Mouse (Mus musculus): ENCODE measurements around the gene Acot3.
"Not testable (repeated sequence)": the region's sequence is repeated elsewhere in the genome, so short reads cannot be mapped to it uniquely, and the experiment has no call there.

Acot3 gene

GRCm38 (mm10) chr12:84051937-84052474, at the start of gene Acot3:
Acot3 (plus strand) TSS chr12:84052144.
- DNase-seq (ENCODE audit: low read depth), result peak; percentile 46

DNA sequence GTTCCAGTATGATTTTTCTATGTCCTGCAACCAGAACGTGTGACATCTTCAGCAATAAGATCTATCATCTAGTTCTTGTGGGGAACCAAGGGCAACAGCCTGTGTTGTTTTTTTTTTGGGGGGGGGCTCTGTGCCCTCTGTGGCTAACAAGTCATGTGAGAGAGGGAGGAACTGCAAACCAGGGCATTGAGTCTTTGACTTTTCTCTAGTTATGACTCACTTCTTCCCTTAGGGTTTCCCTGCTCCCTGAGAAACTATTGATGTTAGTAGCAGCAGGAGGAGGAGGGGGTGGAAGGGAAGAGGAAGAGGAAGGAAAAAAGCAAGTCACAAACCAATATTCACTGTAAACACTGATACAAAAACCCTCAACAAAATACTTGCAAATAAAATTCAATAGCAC, 48.1 kb upstream of the Acot3 start:
- DNase-seq (ENCODE audit: low read depth), result peak; percentile 74

DNA sequence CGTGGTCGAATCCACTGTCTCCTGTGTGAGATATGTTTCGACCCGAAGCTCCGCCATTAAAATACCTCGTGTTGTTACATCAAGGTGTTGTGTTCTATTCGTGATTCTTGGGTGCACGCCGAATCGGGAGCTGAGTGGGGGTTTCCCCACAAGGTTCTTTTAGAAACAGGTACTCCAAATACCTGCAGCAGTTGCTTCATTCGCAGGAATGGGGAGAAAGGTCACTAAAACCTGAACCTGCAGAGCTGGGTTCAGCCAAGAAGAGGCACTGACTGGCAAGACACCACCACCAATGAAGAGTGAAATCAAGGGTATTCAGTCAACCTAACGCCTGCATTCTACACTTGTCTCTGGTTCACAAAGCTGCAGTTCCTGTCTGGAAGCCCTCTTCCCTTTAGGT, 43.7 kb upstream of the Acot3 start:
- DNase-seq (ENCODE audit: low read depth), result no peak

GRCm38 (mm10) chr12:84008729-84009128, 43.2 kb upstream of the Acot3 start:
- no peak for DNase-seq (ENCODE audit: low read depth)

DNA sequence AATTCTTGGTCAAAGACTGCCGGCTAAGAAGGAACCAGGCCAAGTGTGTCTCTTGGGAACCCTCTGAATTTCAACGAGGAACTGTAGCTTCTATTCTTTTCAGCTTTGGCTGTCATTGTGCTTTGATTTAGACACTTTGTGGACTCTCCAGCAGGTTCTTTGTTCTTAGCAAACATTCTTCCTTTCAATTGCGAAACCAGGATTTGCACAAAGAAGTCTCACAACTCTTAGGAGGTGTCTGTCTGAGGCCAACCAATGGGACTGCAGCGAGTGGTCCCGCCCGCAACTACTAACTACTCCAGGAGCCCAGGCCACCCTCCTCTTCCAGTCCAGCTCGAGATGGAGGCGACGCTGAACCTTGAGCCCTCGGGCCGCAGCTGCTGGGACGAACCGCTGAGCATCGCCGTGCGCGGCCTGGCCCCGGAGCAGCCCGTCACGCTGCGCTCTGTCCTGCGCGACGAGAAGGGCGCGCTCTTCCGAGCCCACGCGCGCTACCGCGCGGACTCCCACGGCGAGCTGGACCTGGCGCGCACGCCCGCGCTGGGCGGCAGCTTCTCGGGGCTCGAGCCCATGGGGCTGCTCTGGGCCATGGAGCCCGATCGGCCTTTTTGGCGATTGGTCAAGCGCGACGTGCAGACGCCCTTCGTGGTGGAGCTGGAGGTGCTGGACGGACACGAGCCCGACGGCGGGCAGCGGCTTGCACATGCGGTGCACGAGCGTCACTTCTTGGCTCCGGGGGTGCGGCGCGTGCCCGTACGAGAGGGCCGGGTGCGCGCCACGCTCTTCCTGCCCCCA, 42.6 kb upstream of the Acot3 start, which contains the start of gene Acot1:
Gene Acot1 (plus strand): TSS at position 320 of the 795 bp plus-strand sequence.
- DNase-seq (ENCODE audit: low read depth), result not testable (repeated sequence)

DNA sequence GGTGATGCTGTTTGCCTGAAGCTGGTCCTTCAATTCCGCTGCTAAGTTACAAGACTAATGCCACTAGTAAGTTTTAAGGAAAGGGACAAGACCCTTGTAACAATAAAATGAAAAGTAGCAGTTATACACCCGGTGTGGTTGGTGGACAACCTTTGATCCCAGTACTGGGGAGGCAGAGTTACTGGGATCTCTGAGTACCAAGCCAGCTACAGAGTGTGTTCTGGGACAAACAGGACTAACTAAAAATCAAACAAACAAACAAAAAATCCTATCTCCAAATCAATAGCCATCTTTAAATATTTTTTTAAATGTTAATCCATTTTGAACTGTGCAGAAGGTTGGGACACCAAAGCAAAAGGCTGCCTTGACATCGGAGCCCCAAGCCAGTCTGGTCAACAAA, 41.7 kb upstream of the Acot3 start:
- DNase-seq (ENCODE audit: low read depth), result no peak

- no peak for DNase-seq (ENCODE audit: low read depth)
Measured at GRCm38 (mm10) chr12:84011251-84012040, 40.5 kb upstream of the Acot3 start.

- no peak for DNase-seq (ENCODE audit: low read depth)
Measured at GRCm38 (mm10) chr12:84013130-84013529, 38.8 kb upstream of the Acot3 start.

GRCm38 (mm10) chr12:84013701-84014100, 38.2 kb upstream of the Acot3 start:
- DNase-seq (ENCODE audit: low read depth), result no peak

DNA sequence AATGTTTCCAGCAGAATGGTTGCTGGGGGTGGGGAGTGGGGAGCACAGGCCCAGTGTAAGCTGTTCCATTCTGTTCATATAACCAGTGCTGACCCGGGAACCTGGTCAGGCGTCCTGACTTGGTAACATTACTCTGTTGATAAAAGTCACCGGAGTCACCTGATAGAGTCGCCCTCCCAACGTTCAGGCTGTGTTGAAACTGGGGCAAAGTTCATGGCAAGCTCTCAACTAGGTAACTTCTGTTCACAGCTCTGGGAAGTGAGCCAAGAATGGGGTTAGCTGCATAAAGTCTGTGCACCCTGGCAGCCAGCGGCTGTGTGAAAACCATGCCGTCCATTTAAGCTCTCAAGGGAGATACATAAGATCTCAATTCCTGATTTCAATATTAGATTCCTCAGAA, 31.4 kb upstream of the Acot3 start:
- DNase-seq (ENCODE audit: low read depth), result peak; percentile 95

DNA sequence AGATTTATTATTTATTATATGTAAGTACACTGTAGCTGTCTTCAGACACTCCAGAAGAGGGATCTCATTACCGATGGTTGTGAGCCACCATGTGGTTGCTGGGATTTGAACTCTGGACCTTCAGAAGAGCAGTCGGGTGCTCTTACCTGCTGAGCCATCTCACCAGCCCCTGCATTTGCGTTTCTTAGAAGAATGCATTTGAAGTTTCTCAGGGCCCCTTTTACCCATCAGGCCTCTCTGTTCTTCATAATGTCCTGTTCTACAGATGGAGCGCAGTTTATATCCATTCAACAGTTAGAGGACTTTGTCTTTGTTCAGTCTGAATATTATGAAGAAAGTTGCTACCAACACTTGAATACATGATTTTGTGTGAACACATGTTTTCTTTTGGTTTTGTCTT, 29.7 kb upstream of the Acot3 start:
- not testable (repeated sequence) for DNase-seq (ENCODE audit: low read depth)

DNA sequence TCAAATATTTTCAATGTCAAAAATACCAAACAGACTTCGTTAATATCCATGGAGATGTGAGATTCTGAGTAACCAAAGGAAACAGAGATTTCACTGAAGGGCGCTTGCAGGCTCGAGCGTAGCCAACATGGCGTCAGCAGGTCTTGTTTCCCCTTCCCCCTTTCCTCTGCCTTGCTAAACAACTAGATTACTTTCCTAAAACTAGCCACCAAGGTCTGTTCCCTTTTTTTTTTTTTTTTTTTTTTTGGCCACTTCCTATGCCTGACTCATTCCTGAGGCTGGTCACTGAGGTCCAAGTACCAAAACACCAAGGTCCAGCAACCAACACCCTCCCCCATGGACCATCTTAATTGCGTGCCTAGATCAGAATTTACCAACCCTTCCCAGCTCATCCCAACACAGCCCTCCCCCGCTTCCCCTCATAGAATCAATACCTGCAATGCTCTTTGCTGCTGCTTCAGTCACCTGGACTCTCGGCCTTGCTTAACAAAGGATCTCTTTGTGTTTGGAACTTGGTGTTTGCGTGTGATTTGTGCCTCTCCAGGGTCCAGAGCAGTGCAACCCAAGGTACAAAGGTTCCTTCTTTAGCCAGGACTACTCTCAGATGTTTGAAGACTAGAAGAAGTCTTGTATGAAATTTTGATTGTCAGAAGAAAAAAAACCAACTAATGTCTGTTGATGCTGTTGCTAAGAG, 28.7 kb upstream of the Acot3 start:
- DNase-seq (ENCODE audit: low read depth), result peak; percentile 82

- DNase-seq (ENCODE audit: low read depth), result no peak
Measured at GRCm38 (mm10) chr12:84025888-84026287, 26.1 kb upstream of the Acot3 start.

DNA sequence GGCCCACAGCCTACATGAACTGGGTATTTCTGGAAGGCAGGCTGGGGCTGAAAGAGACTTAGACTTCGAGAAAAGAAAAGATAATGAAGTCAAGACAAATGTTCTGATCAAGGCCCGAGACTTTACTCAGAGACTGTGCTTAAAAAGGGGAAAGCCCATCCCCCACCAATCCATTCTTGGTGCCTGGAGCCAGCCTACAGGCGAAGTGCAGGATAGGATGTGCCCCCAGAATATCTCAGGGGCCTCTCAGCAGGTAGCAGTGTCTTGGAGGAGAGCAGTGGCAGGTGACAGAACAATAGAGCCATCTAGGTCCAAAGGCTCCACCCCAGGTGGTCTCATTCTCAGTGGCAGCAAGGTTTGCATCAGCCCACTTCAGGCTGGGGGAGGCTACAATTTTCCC, 23.6 kb upstream of the Acot3 start:
- not testable (repeated sequence) for DNase-seq (ENCODE audit: low read depth)

DNA sequence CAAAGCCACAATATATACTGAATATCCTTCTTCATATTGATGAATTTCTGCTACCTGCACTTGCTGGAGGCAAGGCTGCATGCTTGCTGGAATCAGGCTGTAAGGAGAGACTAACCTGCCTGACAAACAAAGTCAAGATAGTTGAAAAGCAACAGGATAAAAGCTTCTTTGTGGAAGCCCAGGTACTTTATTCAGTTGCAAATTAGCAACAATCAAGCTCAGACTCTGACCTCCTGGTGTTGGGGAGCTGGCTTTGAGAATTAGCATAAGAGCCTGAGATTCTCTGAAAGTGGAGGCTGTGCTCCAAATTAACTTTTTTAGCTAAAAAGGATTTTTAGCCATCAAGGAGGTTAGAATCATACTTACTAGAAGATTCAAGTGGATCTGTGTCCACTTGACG, 22.9 kb upstream of the Acot3 start:
- not testable (repeated sequence) for DNase-seq (ENCODE audit: low read depth)

GRCm38 (mm10) chr12:84030659-84031332, 21.1 kb upstream of the Acot3 start:
- DNase-seq (ENCODE audit: low read depth), result peak; percentile 89

DNA sequence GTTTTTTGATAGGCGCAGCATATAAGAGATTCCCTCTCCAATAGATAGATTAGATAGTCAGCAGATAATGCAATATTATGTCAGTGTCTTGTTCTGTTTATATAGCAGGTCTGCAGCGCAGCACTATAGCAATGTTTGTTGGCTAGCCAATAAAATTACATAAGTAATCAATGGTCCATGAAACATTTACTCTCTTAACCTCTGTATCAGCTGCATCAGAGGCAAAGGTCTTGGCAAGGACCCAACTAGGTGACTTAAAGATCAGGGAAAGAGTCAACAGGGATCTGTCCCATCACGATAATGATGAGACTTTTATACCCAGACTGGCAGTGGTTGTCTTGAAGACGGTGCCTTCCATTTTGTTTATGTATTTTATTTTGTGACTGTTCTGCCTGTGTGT, 19.1 kb upstream of the Acot3 start:
- DNase-seq (ENCODE audit: low read depth), result no peak

DNA sequence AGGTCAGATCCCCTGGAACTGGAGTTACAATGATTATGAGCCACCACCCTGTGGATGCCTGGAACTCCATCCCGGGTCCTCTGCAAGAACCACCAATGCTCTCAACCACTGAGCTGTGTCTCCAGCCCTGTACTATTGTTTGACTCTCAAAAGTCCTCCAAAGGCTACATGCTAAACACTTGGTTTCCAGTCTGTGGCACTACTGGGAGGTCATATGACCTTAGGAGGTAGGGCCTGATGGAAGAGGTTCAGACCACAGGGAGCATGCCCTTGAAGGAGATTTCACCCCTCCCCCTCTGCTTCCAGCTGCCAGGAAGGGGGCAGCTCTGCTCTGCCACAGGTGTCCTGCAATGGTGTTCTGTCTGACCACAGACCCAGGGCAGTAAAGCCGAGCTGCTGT, 18.6 kb upstream of the Acot3 start:
- DNase-seq (ENCODE audit: low read depth), result peak; percentile 59

- DNase-seq (ENCODE audit: low read depth), result peak; percentile 84
Measured at GRCm38 (mm10) chr12:84034108-84034507, 17.8 kb upstream of the Acot3 start.

- DNase-seq (ENCODE audit: low read depth), result not testable (repeated sequence)
Measured at GRCm38 (mm10) chr12:84038241-84038640, 13.7 kb upstream of the Acot3 start, which contains the start of gene Acot4. Acot4 (plus strand) TSS chr12:84038379.

- DNase-seq (ENCODE audit: low read depth), result not testable (repeated sequence)
Measured at GRCm38 (mm10) chr12:84038691-84039111, 13.2 kb upstream of the Acot3 start, which contains the start of gene Gm49366. Gm49366 (plus strand) TSS chr12:84038935.
